Mouse (Mus musculus) embryonic fibroblast, embryonic 13.5 days (primary cell): ENCODE results near the gene Ddx52.

Experiments used
- CTCF ChIP-seq: IDR thresholded peaks from 2 replicates; pipeline ENCODE4 v1.5.1; 2011; ENCODE audit warnings: mild to moderate bottlenecking, control low read depth, low read length, moderate library complexity, borderline replicate concordance; ENCODE audit not compliant: insufficient read depth
- POLR2A ChIP-seq: IDR thresholded peaks from 2 replicates; pipeline ENCODE4 v1.6.1; 2011; ENCODE audit warnings: low read depth, mild to moderate bottlenecking, control low read depth, low read length, moderate library complexity

GRCm38 (mm10) chr11:83969040-83969439 is 27.2 kb downstream of the Ddx52 start:
- TF ChIP-seq CTCF (no peak), POLR2A (no peak)
